Mouse (Mus musculus): ENCODE results near the gene Zfp36l3. TPM values are rescaled to one million over a fixed set of nuclear protein-coding genes. Genes with fewer than 3 reads are reported as not detected.
"Not testable (repeated sequence)": the region's sequence is repeated elsewhere in the genome, so short reads cannot be mapped to it uniquely, and the experiment has no call there.

Gene Zfp36l3
- polyA plus RNA-seq (2014; fragmentation: Nextera tagmentation; extraction: Ambion mirVana), result 0.15 TPM in 1 of 2 replicates, not detected in the other

DNA sequence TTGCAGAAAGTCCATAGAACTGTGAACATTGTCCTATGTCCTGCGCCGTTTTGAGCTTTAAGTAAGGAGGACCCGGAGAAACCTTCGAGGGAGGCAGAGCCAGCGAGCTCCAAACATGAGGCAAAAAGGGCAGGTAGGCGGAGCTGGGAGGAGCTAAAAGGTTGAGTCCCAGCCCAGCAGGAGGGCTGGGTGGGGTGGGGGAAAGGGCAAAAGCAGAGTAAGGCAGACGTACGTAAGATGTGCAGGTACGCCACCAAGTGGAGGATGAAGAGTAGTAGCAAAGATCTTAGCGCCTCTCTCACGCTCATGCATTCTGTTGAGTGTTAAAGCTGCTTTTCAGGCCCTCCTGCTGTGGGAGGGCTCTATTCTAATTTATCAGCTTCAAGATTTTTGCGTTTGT lies at the start of gene Zfp36l3:
Zfp36l3 (minus strand) TSS at position 119 of the 400 bp plus-strand sequence.
- whole genome bisulfite sequencing, result 89% methylated on average over 12 of the region's 12 CpGs
- no peak within 1 kb of the TSS for H3K9ac ChIP-seq (ENCODE audit: low read depth, low read length)
- no peaks in the 10 kb centered on the region for H3K4me1 ChIP-seq (ENCODE audit: control insufficient read depth, insufficient read depth, low read length)
- no peaks in the 10 kb centered on the region for H3K27me3 ChIP-seq (ENCODE audit: control insufficient read depth, insufficient read depth, low read length)
- H3K9me3 ChIP-seq (ENCODE audit: control insufficient read depth, low read length), result no peaks in the 10 kb centered on the region
- H3K27ac ChIP-seq (ENCODE audit: low read depth, low read length), result no peak within 1 kb of the TSS
- no peaks in the 10 kb centered on the region for H3K36me3 ChIP-seq (ENCODE audit: control insufficient read depth, insufficient read depth, low read length)
- no peak within 1 kb of the TSS for H3K4me3 ChIP-seq (ENCODE audit: low read length)
- H3K4me2 ChIP-seq (replicated peaks; ENCODE audit: low read depth, low read length), result no peak within 1 kb of the TSS
- no peak for ATAC-seq (ENCODE audit: low FRiP score, low TSS enrichment)

DNA sequence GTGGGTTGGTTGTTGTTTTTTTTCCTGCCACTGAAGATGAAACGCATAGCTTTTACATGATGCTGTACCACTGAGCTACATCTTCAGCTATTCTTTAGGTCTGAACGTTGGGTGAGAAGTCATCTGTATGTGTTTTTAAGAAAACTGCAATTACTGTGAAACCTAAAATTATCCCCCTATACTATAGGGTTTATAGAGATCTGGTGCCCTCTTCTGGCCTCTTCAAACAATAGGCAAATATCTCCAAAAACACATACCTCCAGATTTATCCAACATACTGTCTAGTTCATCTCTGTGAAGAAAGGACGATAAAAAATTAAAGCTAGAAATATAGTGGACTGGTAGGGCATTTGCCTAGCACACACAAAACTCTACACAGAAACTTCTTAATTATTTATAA lies 22.9 kb upstream of the Zfp36l3 start:
- H3K36me3 ChIP-seq (ENCODE audit: control insufficient read depth, insufficient read depth, low read length), result no peaks in the 10 kb centered on the region
- no peak overlapping the region for H3K4me2 ChIP-seq (replicated peaks; ENCODE audit: low read depth, low read length)
- H3K9ac ChIP-seq (ENCODE audit: low read depth, low read length), result no peak overlapping the region
- no peak overlapping the region for H3K27ac ChIP-seq (ENCODE audit: low read depth, low read length)
- WGBS, result 41% methylated on average over 3 of the region's 3 CpGs
- H3K27me3 ChIP-seq (ENCODE audit: control insufficient read depth, insufficient read depth, low read length), result no peaks in the 10 kb centered on the region
- ATAC-seq (ENCODE audit: low FRiP score, low TSS enrichment), result no peak
- H3K4me1 ChIP-seq (ENCODE audit: control insufficient read depth, insufficient read depth, low read length), result no peaks in the 10 kb centered on the region
- no peak overlapping the region for H3K4me3 ChIP-seq (ENCODE audit: low read length)
- no peaks in the 10 kb centered on the region for H3K9me3 ChIP-seq (ENCODE audit: control insufficient read depth, low read length)

GRCm38 (mm10) chrX:53797519-53797918 lies 21.3 kb upstream of the Zfp36l3 start, which contains the start of gene Xlr:
Gene Xlr, minus strand, starts transcription at chrX:53797706.
- not testable (repeated sequence) for H3K27ac ChIP-seq (ENCODE audit: low read depth, low read length); H3K36me3 ChIP-seq (ENCODE audit: control insufficient read depth, insufficient read depth, low read length); H3K9me3 ChIP-seq (ENCODE audit: control insufficient read depth, low read length); H3K4me2 ChIP-seq (replicated peaks; ENCODE audit: low read depth, low read length); H3K9ac ChIP-seq (ENCODE audit: low read depth, low read length); ATAC-seq (ENCODE audit: low FRiP score, low TSS enrichment); H3K4me3 ChIP-seq (ENCODE audit: low read length); H3K27me3 ChIP-seq (ENCODE audit: control insufficient read depth, insufficient read depth, low read length); H3K4me1 ChIP-seq (ENCODE audit: control insufficient read depth, insufficient read depth, low read length)
- 87% methylated on average over 11 of the region's 11 CpGs for WGBS

DNA sequence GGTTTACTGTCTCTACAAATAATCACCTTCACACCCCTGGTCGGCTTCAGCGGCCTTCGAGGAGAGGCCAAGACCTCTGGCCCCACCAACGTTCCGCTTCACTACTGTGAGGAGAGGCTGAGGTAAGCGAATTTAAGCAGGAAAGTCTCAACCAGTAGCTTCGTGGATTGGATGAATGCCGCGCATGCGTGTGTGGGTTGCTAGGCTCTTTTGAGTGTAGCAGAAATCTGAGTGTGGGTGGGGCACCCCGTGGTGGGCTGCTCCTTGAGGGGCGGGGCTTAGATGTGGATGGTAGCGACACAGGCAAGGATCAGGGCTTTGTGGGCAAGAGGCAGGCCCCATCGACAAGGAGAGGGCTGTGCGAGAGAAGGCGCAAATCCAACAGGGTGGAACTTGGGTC lies 18.5 kb downstream of the Zfp36l3 start, which contains the start of gene 1700013H16Rik:
1700013H16Rik (minus strand) TSS at position 96 of the 400 bp plus-strand sequence.
- no peak for ATAC-seq (ENCODE audit: low FRiP score, low TSS enrichment)
- 93% methylated on average over 16 of the region's 16 CpGs for WGBS

GRCm38 (mm10) chrX:53752851-53753250 lies 23.3 kb downstream of the Zfp36l3 start:
- H3K27me3 ChIP-seq (ENCODE audit: control insufficient read depth, insufficient read depth, low read length), result no peaks in the 10 kb centered on the region
- 91% methylated on average over 1 of the region's 1 CpGs for WGBS

More for the DNA sequence above, 18.5 kb downstream of the Zfp36l3 start, which contains the start of gene 1700013H16Rik:
- Histone ChIP-seq H3K27ac (ENCODE audit: low read depth, low read length) (no peak within 1 kb of the TSS), H3K4me3 (ENCODE audit: low read length) (no peak within 1 kb of the TSS), H3K9me3 (ENCODE audit: control insufficient read depth, low read length) (peaks cover 4% of the 10 kb centered on the region), H3K4me2 (replicated peaks; ENCODE audit: low read depth, low read length) (no peak within 1 kb of the TSS), H3K27me3 (ENCODE audit: control insufficient read depth, insufficient read depth, low read length) (no peaks in the 10 kb centered on the region), H3K4me1 (ENCODE audit: control insufficient read depth, insufficient read depth, low read length) (no peaks in the 10 kb centered on the region), H3K36me3 (ENCODE audit: control insufficient read depth, insufficient read depth, low read length) (no peaks in the 10 kb centered on the region), H3K9ac (ENCODE audit: low read depth, low read length) (no peak within 1 kb of the TSS)

GRCm38 (mm10) chrX:53728967-53729366 lies 47.2 kb downstream of the Zfp36l3 start:
- 81% methylated on average over 2 of the region's 2 CpGs for WGBS
- no peak overlapping the region for H3K4me3 ChIP-seq (ENCODE audit: low read length)
- ATAC-seq (ENCODE audit: low FRiP score, low TSS enrichment), result no peak
- no peaks in the 10 kb centered on the region for H3K4me1 ChIP-seq (ENCODE audit: control insufficient read depth, insufficient read depth, low read length)
- no peaks in the 10 kb centered on the region for H3K27me3 ChIP-seq (ENCODE audit: control insufficient read depth, insufficient read depth, low read length)
- H3K9ac ChIP-seq (ENCODE audit: low read depth, low read length), result no peak overlapping the region
- H3K4me2 ChIP-seq (replicated peaks; ENCODE audit: low read depth, low read length), result no peak overlapping the region
- H3K9me3 ChIP-seq (ENCODE audit: control insufficient read depth, low read length), result no peaks in the 10 kb centered on the region
- no peaks in the 10 kb centered on the region for H3K36me3 ChIP-seq (ENCODE audit: control insufficient read depth, insufficient read depth, low read length)
- no peak overlapping the region for H3K27ac ChIP-seq (ENCODE audit: low read depth, low read length)

More at GRCm38 (mm10) chrX:53752851-53753250, 23.3 kb downstream of the Zfp36l3 start:
- no peak for ATAC-seq (ENCODE audit: low FRiP score, low TSS enrichment)
- Histone ChIP-seq H3K4me1 (ENCODE audit: control insufficient read depth, insufficient read depth, low read length) (no peaks in the 10 kb centered on the region), H3K4me3 (ENCODE audit: low read length) (no peak overlapping the region), H3K36me3 (ENCODE audit: control insufficient read depth, insufficient read depth, low read length) (no peaks in the 10 kb centered on the region), H3K4me2 (replicated peaks; ENCODE audit: low read depth, low read length) (no peak overlapping the region), H3K27ac (ENCODE audit: low read depth, low read length) (no peak overlapping the region), H3K9me3 (ENCODE audit: control insufficient read depth, low read length) (peaks cover 4% of the 10 kb centered on the region), H3K9ac (ENCODE audit: low read depth, low read length) (no peak overlapping the region)

GRCm38 (mm10) chrX:53724596-53724995 lies 51.6 kb downstream of the Zfp36l3 start, which contains the start of gene 4930502E18Rik:
Gene 4930502E18Rik, plus strand, starts transcription at chrX:53724826.
- ATAC-seq (ENCODE audit: low FRiP score, low TSS enrichment), result no peak
- no peaks in the 10 kb centered on the region for H3K36me3 ChIP-seq (ENCODE audit: control insufficient read depth, insufficient read depth, low read length)
- no peak within 1 kb of the TSS for H3K4me3 ChIP-seq (ENCODE audit: low read length)
- no peak within 1 kb of the TSS for H3K4me2 ChIP-seq (replicated peaks; ENCODE audit: low read depth, low read length)
- H3K9ac ChIP-seq (ENCODE audit: low read depth, low read length), result no peak within 1 kb of the TSS
- no peak within 1 kb of the TSS for H3K27ac ChIP-seq (ENCODE audit: low read depth, low read length)
- H3K27me3 ChIP-seq (ENCODE audit: control insufficient read depth, insufficient read depth, low read length), result no peaks in the 10 kb centered on the region
- H3K9me3 ChIP-seq (ENCODE audit: control insufficient read depth, low read length), result no peaks in the 10 kb centered on the region
- no peaks in the 10 kb centered on the region for H3K4me1 ChIP-seq (ENCODE audit: control insufficient read depth, insufficient read depth, low read length)
- WGBS, result 83% methylated on average over 11 of the region's 11 CpGs

Other genes starting within 250 kb of the Zfp36l3 start
- 58.7 and 71.4 TPM in 2 replicates for gene Rtl8c, start 168.4 kb downstream of the Zfp36l3 start, polyA plus RNA-seq (2014; fragmentation: Nextera tagmentation; extraction: Ambion mirVana)
- gene Gm14597, start 167.4 kb downstream of the Zfp36l3 start, polyA plus RNA-seq (2014; fragmentation: Nextera tagmentation; extraction: Ambion mirVana), result not detected in 2 replicates
- 73.2 and 78.7 TPM in 2 replicates for gene Rtl8a, start 132.7 kb downstream of the Zfp36l3 start, polyA plus RNA-seq (2014; fragmentation: Nextera tagmentation; extraction: Ambion mirVana)
- gene Rtl8b, start 106.0 kb downstream of the Zfp36l3 start, polyA plus RNA-seq (2014; fragmentation: Nextera tagmentation; extraction: Ambion mirVana), result 58.9 and 71.0 TPM in 2 replicates
- 0.80 and 1.4 TPM in 2 replicates for gene 4930502E18Rik, start 51.6 kb downstream of the Zfp36l3 start, polyA plus RNA-seq (2014; fragmentation: Nextera tagmentation; extraction: Ambion mirVana)
- gene 1700013H16Rik, start 18.6 kb downstream of the Zfp36l3 start, polyA plus RNA-seq (2014; fragmentation: Nextera tagmentation; extraction: Ambion mirVana), result not detected in 2 replicates
- gene Xlr, start 21.3 kb upstream of the Zfp36l3 start, polyA plus RNA-seq (2014; fragmentation: Nextera tagmentation; extraction: Ambion mirVana), result 0.35 and 1.2 TPM in 2 replicates

All from kidney, embryonic 14.5 days (tissue).